ENCODE assay signal across 29 mouse cellular contexts in the genomic region with DNA sequence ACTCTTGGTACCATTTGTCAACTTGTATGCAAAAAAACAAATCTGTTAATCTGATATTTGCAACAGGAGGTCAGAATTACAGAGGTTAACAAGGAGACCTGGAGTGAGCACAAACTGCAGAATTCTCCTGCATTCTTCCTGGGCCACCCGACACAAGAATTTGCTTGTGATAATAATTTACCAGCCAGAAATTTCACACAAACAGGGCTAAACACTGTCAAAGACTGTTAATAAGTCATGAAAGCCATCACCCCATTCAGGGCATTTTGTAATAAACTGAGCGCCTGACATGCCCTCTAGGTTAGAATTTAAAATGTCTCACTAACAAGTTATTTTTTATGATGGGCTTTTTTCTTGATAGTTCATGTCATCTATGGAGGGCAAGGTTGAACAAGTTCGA. TPM values are rescaled to one million over a fixed set of nuclear protein-coding genes. Genes with fewer than 3 reads are reported as not detected.
DNase-seq lines count a peak whose midpoint lies in the region; ATAC-seq lines count a peak whose summit lies in the region.
"Had no signal": no experiment of that assay in that cellular context is flagged by ENCODE, and none has a peak within 500 bp of the region (broad histone marks: within the 10 kb centered on the region; RNA-seq: fewer than 3 reads in every experiment).

No protein-coding gene starts in this region.

- H3K36me3 ChIP-seq in kidney, embryonic 14.5 days (ENCODE audit: control insufficient read depth, insufficient read depth, low read length) = no peaks in the 10 kb centered on the region

- no peaks in the 10 kb centered on the region for H3K4me1 ChIP-seq in kidney, embryonic 14.5 days (ENCODE audit: control insufficient read depth, insufficient read depth, low read length)
- H3K4me1 ChIP-seq: embryonic facial prominence, embryonic 10.5 days; embryonic facial prominence, embryonic 13.5 days; forebrain, embryonic 12.5 days; forebrain, embryonic 15.5 days; heart, embryonic 10.5 days; hindbrain, embryonic 12.5 days; hindbrain, embryonic 15.5 days had no signal

- ATAC-seq in kidney, embryonic 14.5 days (ENCODE audit: low FRiP score, low TSS enrichment) = no peak
- ATAC-seq: forebrain, embryonic 15.5 days had no signal

- no peak overlapping the region for H3K4me2 ChIP-seq in kidney, embryonic 14.5 days (replicated peaks; ENCODE audit: low read depth, low read length)
- H3K4me2 ChIP-seq: embryonic facial prominence, embryonic 13.5 days; forebrain, embryonic 12.5 days; forebrain, embryonic 15.5 days; heart, embryonic 13.5 days; hindbrain, embryonic 12.5 days; hindbrain, embryonic 15.5 days had no signal

- no peak overlapping the region for H3K4me3 ChIP-seq in kidney, embryonic 14.5 days (ENCODE audit: low read length)
- H3K4me3 ChIP-seq: embryonic facial prominence, embryonic 10.5 days; embryonic facial prominence, embryonic 13.5 days; erythroblast, embryonic 14.5 days; forebrain, embryonic 12.5 days; forebrain, embryonic 15.5 days; heart, adult 2 months; heart, embryonic 10.5 days; heart, embryonic 13.5 days; hindbrain, embryonic 12.5 days; hindbrain, embryonic 15.5 days had no signal

- H3K9me3 ChIP-seq in kidney, embryonic 14.5 days (ENCODE audit: control insufficient read depth, low read length) = peaks cover 10% of the 10 kb centered on the region

- no peak overlapping the region for H3K9ac ChIP-seq in kidney, embryonic 14.5 days (ENCODE audit: low read depth, low read length)
- H3K9ac ChIP-seq: embryonic facial prominence, embryonic 13.5 days; forebrain, embryonic 12.5 days; forebrain, embryonic 15.5 days; heart, embryonic 13.5 days; hindbrain, embryonic 12.5 days; hindbrain, embryonic 15.5 days had no signal

- 87% methylated on average over 3 of the region's 3 CpGs for WGBS in kidney, embryonic 14.5 days

- intact Hi-C loops in heart, postnatal 10 days (cut with DNase I) = no loop called here

- H3K27me3 ChIP-seq in kidney, embryonic 14.5 days (ENCODE audit: control insufficient read depth, insufficient read depth, low read length) = no peaks in the 10 kb centered on the region
- H3K27me3 ChIP-seq: embryonic facial prominence, embryonic 13.5 days; forebrain, embryonic 12.5 days; forebrain, embryonic 15.5 days; heart, embryonic 13.5 days; hindbrain, embryonic 12.5 days; hindbrain, embryonic 15.5 days had no signal

- no peak overlapping the region for H3K27ac ChIP-seq in kidney, embryonic 14.5 days (ENCODE audit: low read depth, low read length)
- H3K27ac ChIP-seq: embryonic facial prominence, embryonic 10.5 days; embryonic facial prominence, embryonic 13.5 days; forebrain, embryonic 12.5 days; forebrain, embryonic 15.5 days; heart, adult 2 months; heart, embryonic 10.5 days; heart, embryonic 13.5 days; hindbrain, embryonic 12.5 days; hindbrain, embryonic 15.5 days had no signal

- DNase-seq in kidney, adult 11 months = peak; percentile 79
- no peak for DNase-seq in kidney, postnatal 4 days
- peak; percentile 69 to 88 for DNase-seq in kidney, adult 8-10 months
- peak; percentile 64 for DNase-seq in kidney, postnatal 14 days
- peak; percentile 11 for DNase-seq in yolk sac, embryonic 10.5 days (ENCODE audit: low spot score)
- DNase-seq in heart, postnatal 10 days = no peak
- DNase-seq in layer of hippocampus, adult 9-11 months = no peak
- DNase-seq: adrenal gland, postnatal 10 days; adrenal gland, postnatal 36 days; cerebellum, adult 11-12 months; cerebellum, adult 8-10 months; cerebellum, postnatal 10 days; cerebellum, postnatal 36 days; embryo, embryonic 11 days; gastrocnemius, postnatal 10 days; gastrocnemius, postnatal 36 days; heart, adult 2 months had no signal

RNA-seq across cellular contexts. Expression of gene Ncoa7, which starts 12.1 kb away (rescaled TPM):
- 16.8 and 19.1 TPM in 2 replicates for polyA plus RNA-seq in kidney, embryonic 14.5 days (2014; fragmentation: Nextera tagmentation; extraction: Ambion mirVana)
- total RNA-seq in heart, postnatal 10 days (2021) = 1 to 10 TPM; 7.3 to 8.4 TPM

RNA-seq across cellular contexts. Expression of gene Hey2, which starts 51.6 kb away (rescaled TPM):
- polyA plus RNA-seq in kidney, embryonic 14.5 days (2014; fragmentation: Nextera tagmentation; extraction: Ambion mirVana) = 4.3 and 7.0 TPM in 2 replicates
- total RNA-seq in heart, postnatal 10 days (2021) = 1 to 10 TPM; 7.1 to 7.7 TPM
- total RNA-seq: granulocyte monocyte progenitor cell, adult 5-6 weeks; hematopoietic stem cell, adult 5-6 weeks had no signal

Comparison
In these comparisons a context has a peak if more than half of its experiments do, and no peak if none do; other contexts are left out.
1. DNase-seq: peak in kidney, adult 11 months (single experiment), kidney, adult 8-10 months (2 of 2), kidney, postnatal 14 days (single experiment) and yolk sac, embryonic 10.5 days (single experiment); none in kidney, postnatal 4 days (0 of 2), heart, postnatal 10 days (0 of 2) and layer of hippocampus, adult 9-11 months (single experiment).